Mouse (Mus musculus) small intestine, adult 2 months (tissue): ENCODE data around the gene Syt9. TPM values are rescaled to one million over a fixed set of nuclear protein-coding genes. Genes with fewer than 3 reads are reported as not detected.
A peak's percentile ranks its signal among the peaks of the same experiment; 100 is the strongest.

Experiments used
- H3K27ac ChIP-seq: fragments of 200-500 bp; 2 replicates; pipeline ENCODE4 v1.5.1; 2012; ENCODE audit warnings: low read depth, low read length, control low read depth, inconsistent platforms; ENCODE audit not compliant: insufficient read depth
- H3K27me3 ChIP-seq: fragments of 200-500 bp; 2 replicates; pipeline ENCODE4 v1.6.1; 2012; ENCODE audit warnings: mild to moderate bottlenecking, moderate library complexity, low read length, inconsistent platforms; ENCODE audit not compliant: control insufficient read depth, insufficient read depth
- H3K36me3 ChIP-seq: fragments of 200-500 bp; 2 replicates; pipeline ENCODE4 v1.6.1; 2012; ENCODE audit warnings: mild to moderate bottlenecking, low read length, control low read depth, inconsistent platforms; ENCODE audit not compliant: control insufficient read depth, insufficient read depth
- H3K4me1 ChIP-seq: fragments of 200-500 bp; 2 replicates; pipeline ENCODE4 v1.6.1; 2012; ENCODE audit warnings: low read length, inconsistent platforms, mixed read lengths; ENCODE audit not compliant: control insufficient read depth, insufficient read depth, insufficient read length
- H3K4me3 ChIP-seq: fragments of 200-500 bp; 2 replicates; pipeline ENCODE4 v1.5.1; 2012; ENCODE audit warnings: low read depth, mild to moderate bottlenecking, control low read depth, inconsistent platforms, low read length, moderate library complexity
- CTCF ChIP-seq: fragments of 200-500 bp; IDR thresholded peaks from 2 replicates; pipeline ENCODE4 v1.5.1; 2012; ENCODE audit warnings: low read depth, mild to moderate bottlenecking, control low read depth, inconsistent platforms, low read length, moderate library complexity, mixed read lengths; ENCODE audit not compliant: insufficient replicate concordance, insufficient read length; ENCODE audit errors: extremely low read depth
- POLR2A ChIP-seq: fragments of 200-500 bp; IDR thresholded peaks from 2 replicates; pipeline ENCODE4 v1.6.1; 2012; ENCODE audit warnings: low read depth, mild to moderate bottlenecking, control low read depth, inconsistent platforms, low read length, moderate library complexity
- WGBS: fragments of 180-500 bp; shearing (Covaris S2); methylation state at CpG from one replicate; pipeline ENCODE4 v1.1.7; 2018; 5-methylcytosine and 5-hydroxymethylcytosine counted together
- polyA plus RNA-seq: library from polyadenylated mRNA; depleted of rRNA; stranded (reverse); fragments of >200 nt; gene quantifications from 2 replicates; pipeline ENCODE4 v1.2.3, GENCODE M21; 2012; rRNA removed

The Syt9 gene
- polyA plus RNA-seq, 1 experiment: 0.28 TPM

- H3K27ac ChIP-seq: no peak overlapping the region
- H3K27me3 ChIP-seq: no peaks in the 10 kb centered on the region
- WGBS: 15% methylated on average over 13 of the region's 13 CpGs
- TF ChIP-seq POLR2A: no peak
- no peak for TF ChIP-seq CTCF
- H3K4me1 ChIP-seq: peaks cover 6% of the 10 kb centered on the region; the same call in 1 of the 2 replicates
- H3K4me3 ChIP-seq: peak overlapping the region; percentile 82
- no peaks in the 10 kb centered on the region for H3K36me3 ChIP-seq
Measured at GRCm38 (mm10) chr7:107595426-107595825, 224.9 kb downstream of the Syt9 start.

DNA sequence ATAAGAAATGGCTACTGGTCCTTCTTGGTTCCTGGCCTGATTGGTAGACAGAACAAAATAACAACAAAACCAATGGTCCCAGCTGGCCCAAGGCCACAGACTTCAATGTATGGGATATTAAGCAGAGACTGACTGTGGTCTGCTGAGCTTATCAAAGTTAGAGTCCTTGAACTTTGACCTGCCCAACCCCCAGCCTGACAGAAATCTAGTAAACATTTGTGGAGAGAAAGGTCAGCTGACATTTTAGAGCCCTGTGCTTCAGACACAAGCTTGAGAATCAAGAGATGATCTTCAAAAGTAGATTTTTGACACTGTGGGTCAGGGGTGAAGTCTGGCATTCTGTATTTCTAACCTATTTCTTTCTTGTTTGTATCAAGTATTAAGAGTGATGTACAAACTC lies 226.2 kb downstream of the Syt9 start:
- Histone ChIP-seq H3K4me1 (peaks cover 6% of the 10 kb centered on the region; the same call in 1 of the 2 replicates), H3K36me3 (no peaks in the 10 kb centered on the region), H3K4me3 (no peak overlapping the region), H3K27ac (no peak overlapping the region), H3K27me3 (no peaks in the 10 kb centered on the region)
- no peak for TF ChIP-seq CTCF
- TF ChIP-seq POLR2A: no peak

DNA sequence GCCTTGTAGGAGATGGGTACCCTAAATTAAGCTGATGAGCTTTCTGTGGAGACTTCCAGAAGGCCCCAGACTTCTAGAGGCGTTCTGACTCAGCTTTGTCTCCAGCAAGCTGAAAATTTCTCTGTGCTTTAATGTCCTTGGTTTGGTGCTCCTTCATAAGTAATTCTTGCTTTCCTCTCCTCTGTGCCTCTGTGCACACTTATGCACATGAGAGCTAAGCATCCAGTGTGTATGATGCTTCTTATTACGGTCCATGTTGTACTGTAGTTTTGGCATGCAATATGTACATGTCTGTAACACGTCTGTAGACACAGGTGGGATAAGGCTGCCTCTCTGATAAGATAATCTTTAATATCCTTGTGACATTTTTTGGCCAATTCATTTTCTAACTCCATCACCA lies 227.4 kb downstream of the Syt9 start:
- Histone ChIP-seq H3K27ac (no peak overlapping the region), H3K4me1 (peaks cover 6% of the 10 kb centered on the region; the same call in 1 of the 2 replicates)
- 73% methylated on average over 3 of the region's 3 CpGs for WGBS

More for the DNA sequence above, 227.4 kb downstream of the Syt9 start:
- Histone ChIP-seq H3K36me3 (no peaks in the 10 kb centered on the region), H3K27me3 (no peaks in the 10 kb centered on the region), H3K4me3 (no peak overlapping the region)
- no peak for TF ChIP-seq POLR2A
- TF ChIP-seq CTCF: no peak

Other genes with a start within 250 kb of the Syt9 start
- gene Olfr715, start 239.6 kb upstream of the Syt9 start, polyA plus RNA-seq: not detected in 2 replicates
- not detected in 2 replicates for gene Olfr716, start 232.4 kb upstream of the Syt9 start, polyA plus RNA-seq
- not detected in 2 replicates for gene Nlrp14, start 203.7 kb upstream of the Syt9 start, polyA plus RNA-seq
- gene Rbmxl2, start 161.3 kb upstream of the Syt9 start, polyA plus RNA-seq: not detected in 2 replicates
- 0.57 and 0.81 TPM in 2 replicates for gene Olfml1, start 196.7 kb downstream of the Syt9 start, polyA plus RNA-seq
- gene Ppfibp2, start 224.5 kb downstream of the Syt9 start, polyA plus RNA-seq: 3.9 and 10.6 TPM in 2 replicates